Mouse (Mus musculus) cortical plate, adult 2 months (tissue): ENCODE results near the gene St5.

Source experiments
- CTCF ChIP-seq: fragments of 200-500 bp; IDR thresholded peaks from 2 replicates; pipeline ENCODE4 v1.5.1; 2011; ENCODE audit warnings: mild to moderate bottlenecking, control low read depth, low read length; ENCODE audit not compliant: insufficient read depth; ENCODE audit errors: extremely low read depth
- POLR2A ChIP-seq: fragments of 200-500 bp; IDR thresholded peaks from 2 replicates; pipeline ENCODE4 v1.6.1; 2011; ENCODE audit warnings: mild to moderate bottlenecking, low read length, control low read depth; ENCODE audit not compliant: insufficient read depth; ENCODE audit errors: extremely low read depth

- TF ChIP-seq CTCF (no peak), POLR2A (no peak)
Measured at GRCm38 (mm10) chr7:109507119-109507518, 196.3 kb downstream of the St5 start.
